Mouse (Mus musculus) c-Kit-negative CD71-positive TER-119-positive erythroid progenitor cells, embryonic 14.5 days (primary cell): ENCODE data around the gene Prim1.
"Not testable (repeated sequence)": the region's sequence is repeated elsewhere in the genome, so short reads cannot be mapped to it uniquely, and the experiment has no call there.

Source experiments
- DNase-seq: peaks from one replicate; pipeline ENCODE4 v3.0.0-alpha.2; 2013; ENCODE audit warnings: low read depth, low spot score

Gene Prim1

GRCm38 (mm10) chr10:128037921-128038320 is 23.0 kb downstream of the Prim1 start:
- DNase-seq, result no peak

- DNase-seq, result no peak
Measured at GRCm38 (mm10) chr10:128039167-128039566, 24.2 kb downstream of the Prim1 start.

GRCm38 (mm10) chr10:128039858-128040257 is 24.9 kb downstream of the Prim1 start:
- DNase-seq, result no peak

GRCm38 (mm10) chr10:128040293-128040692 is 25.3 kb downstream of the Prim1 start:
- DNase-seq, result no peak

DNA sequence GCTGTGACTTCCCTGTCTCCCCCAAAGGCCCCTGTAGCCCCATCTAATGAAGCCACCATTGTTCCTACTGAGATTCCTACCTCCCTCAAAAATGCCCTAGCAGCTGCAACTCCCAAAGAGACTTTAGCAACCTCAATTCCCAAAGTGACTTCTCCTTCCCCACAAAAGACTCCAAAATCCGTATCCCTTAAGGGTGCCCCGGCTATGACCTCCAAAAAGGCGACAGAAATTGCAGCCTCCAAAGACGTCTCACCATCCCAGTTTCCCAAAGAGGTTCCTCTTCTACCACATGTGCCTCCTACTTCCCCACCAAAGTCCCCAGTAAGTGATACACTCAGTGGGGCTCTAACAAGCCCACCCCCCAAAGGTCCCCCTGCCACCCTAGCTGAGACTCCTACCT is 26.7 kb downstream of the Prim1 start:
- DNase-seq, result no peak

GRCm38 (mm10) chr10:128042466-128042865 is 27.5 kb downstream of the Prim1 start:
- DNase-seq, result no peak

- DNase-seq, result no peak
Measured at GRCm38 (mm10) chr10:128043041-128043835, 28.3 kb downstream of the Prim1 start.

GRCm38 (mm10) chr10:128048157-128048556 is 33.2 kb downstream of the Prim1 start:
- DNase-seq, result no peak

- DNase-seq, result no peak
Measured at GRCm38 (mm10) chr10:128049741-128050140, 34.8 kb downstream of the Prim1 start.

- no peak for DNase-seq
Measured at GRCm38 (mm10) chr10:128050355-128050754, 35.4 kb downstream of the Prim1 start.

DNA sequence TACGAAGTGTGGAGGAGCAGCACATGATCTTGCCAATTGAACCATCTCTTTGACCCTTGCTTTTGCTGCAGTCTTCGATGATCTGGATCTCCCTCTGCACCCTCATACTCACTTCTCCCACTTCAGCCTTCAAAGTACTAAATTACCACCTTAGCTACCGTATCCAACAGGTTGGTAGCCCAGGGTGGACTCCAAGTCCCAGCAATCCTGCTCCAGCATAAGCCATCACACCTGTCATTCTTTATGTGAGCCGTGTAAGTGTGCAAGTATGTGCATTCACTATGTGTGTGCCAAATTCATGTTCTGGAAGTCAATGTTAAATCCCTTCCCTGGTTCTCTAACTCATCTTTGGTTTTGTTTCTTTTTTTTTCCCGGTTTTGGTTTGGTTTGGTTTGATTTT is 36.6 kb downstream of the Prim1 start:
- DNase-seq, result no peak

DNA sequence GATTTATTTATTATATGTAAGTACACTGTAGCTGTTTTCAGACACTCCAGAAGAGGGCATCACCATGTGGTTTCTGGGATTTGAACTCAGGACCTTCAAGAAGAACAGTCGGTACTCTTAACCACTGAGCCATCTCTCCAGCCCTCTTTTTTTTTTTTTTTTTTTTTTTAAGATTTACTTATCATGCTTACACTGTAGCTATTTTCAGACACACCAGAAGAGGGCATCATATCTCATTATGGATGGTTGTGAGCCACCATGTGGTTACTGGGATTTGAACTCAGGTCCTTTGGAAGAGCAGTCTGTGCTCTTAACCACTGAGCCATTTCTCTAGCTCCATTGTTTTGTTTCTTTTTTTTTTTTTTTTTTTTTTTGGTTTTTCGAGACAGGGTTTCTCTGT is 37.2 kb downstream of the Prim1 start:
- not testable (repeated sequence) for DNase-seq

DNA sequence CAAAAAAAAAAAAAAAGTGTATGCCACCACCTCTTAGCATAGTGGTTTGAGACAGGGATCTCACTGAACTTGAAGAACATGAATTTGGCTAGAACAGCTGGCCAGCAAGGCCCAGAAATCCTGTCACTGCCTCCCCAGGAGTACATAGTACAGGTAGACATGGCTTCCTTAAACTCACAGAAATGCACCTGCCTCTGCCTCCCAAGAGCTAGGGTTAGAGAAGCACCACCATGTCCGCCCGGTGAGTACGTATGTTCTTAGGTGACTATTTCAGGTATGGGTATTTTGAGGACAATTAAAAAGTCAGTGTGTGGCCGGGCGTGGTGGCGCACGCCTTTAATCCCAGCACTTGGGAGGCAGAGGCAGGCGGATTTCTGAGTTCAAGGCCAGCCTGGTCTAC is 38.0 kb downstream of the Prim1 start:
- DNase-seq, result no peak

DNA sequence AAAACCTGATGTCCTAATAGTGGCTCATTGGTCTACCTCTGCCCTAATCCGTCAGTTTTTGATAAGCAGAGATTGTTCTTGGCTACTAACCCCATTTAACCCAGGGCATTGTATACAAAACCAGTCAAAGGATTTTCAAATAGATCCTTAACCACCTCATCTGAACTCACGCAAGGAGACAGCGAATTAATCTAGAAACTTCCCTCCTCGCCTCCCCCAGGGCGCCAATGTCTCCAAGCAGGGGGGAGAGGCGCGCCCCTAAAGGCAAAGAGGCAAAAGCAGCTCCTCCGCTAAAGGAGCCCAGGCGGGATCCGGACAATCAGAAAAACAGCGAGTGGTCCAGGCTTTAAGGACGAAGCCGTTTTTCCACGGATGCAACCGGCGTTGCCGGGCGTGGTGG is 43.2 kb downstream of the Prim1 start:
- no peak for DNase-seq

- DNase-seq, result peak; percentile 93
Measured at GRCm38 (mm10) chr10:128058601-128059151, 43.7 kb downstream of the Prim1 start, which contains the start of gene Ptges3. Gene Ptges3 (plus strand): TSS chr10:128058954.

DNA sequence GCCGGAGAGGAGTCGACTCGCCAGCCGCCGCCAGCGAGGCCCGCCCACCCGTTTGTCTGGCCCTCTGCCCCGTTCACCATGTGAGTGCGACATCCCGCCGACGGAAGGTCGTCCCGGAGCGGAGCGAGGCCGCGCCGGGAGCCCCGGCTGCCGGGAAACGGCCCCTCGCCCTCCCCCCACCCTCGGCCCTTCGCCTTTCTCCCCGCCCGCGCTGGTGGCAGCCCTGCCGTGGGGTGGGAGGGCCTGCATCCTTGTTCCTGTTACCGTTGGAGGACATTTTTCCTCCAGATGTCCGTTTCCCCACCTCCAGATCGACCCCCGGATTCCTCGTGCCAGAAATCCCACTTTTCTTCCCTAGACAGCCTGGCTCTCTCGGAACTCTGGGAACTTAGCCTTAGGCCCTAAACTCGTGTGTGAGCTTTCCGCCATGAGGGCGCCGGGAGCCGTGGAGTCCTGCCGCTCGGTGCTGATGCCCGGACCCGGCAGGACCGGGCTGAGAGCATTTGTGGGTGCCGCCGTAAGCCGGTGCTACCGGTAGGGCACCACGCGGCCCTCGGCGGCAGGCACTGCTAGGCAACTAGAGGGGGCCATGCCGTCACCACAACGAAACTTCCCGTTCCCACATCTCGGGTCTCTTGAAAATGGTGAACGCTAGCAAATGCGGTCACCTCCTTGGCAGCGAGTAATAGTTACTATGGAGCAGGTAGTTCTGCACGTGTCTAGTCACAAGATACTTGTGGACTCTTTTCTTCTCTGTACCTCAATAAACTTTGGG is 44.4 kb downstream of the Prim1 start:
- no peak for DNase-seq

DNA sequence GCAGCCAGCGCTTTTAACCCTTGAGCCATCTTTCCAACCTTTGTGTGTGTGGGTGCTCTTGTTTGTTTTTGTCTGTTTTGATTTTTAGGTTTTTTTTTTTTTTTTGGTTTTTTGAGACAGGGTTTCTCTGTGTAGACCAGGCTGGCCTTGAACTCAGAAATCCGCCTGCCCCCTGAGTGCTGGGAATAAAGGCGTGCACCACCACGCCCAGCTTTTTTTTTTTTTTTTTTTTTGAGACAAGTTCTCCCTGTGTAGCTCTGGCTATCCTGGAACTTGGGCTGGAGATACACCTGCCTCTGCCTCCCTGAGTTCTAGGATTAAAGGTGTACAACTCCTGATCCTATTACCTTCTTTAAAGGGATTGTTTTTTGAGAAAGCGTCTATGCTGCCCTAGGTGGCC is 46.1 kb downstream of the Prim1 start:
- no peak for DNase-seq

DNA sequence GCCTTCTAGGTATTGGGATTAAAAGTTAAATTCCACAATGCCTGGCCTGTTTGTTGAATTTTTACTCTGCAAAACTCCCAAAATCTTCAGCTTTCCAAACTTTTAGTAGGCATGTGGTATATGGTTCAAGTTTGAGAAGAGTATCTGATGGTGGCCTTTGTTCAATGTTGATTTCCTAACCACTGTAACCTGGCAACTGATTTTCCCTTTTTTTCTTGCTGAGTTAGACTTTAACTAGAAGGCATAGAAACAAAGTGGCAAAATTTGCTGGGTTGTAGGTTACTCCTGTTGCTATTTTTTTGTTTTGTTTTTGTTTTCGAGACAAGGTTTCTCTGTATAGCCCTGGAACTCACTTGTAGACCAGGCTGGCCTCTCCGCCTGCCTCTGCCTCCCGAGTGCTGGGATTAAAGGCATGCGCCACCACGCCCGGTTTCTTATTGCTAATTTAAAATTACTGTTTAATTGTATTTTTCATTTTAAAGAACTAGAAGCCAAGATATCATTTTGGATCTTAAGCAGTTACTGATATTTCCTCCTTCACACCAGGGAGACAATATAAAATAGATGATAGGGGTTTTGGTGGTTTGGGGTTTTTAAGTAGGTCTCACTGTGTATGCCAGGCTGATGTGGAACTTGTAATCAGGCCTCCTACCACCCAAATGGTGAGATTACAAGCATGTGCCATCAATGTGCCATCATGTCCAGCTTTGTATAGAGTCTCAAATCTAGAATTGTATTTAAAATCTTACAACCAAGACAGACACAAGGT is 47.4 kb downstream of the Prim1 start:
- no peak for DNase-seq

- no peak for DNase-seq
Measured at GRCm38 (mm10) chr10:128066072-128066471, 51.1 kb downstream of the Prim1 start.

DNA sequence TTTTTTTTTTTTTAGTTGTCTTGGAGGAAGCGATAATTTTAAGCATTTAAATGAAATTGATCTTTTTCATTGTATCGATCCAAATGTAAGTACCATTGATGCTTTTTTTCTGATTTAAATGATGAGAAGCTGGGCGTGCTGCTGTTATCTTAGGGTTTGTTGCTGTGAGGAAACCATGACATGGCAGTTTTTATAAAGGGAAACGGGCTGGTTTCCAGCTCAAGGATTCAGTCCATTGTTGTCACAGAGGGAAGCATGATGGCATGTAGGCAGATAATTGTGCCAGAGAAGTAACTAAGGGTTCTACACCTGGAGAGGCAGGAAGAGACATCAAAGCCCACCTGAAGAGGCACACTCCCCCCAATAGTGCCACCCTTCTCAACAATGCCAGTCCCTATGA is 54.2 kb downstream of the Prim1 start:
- no peak for DNase-seq

DNA sequence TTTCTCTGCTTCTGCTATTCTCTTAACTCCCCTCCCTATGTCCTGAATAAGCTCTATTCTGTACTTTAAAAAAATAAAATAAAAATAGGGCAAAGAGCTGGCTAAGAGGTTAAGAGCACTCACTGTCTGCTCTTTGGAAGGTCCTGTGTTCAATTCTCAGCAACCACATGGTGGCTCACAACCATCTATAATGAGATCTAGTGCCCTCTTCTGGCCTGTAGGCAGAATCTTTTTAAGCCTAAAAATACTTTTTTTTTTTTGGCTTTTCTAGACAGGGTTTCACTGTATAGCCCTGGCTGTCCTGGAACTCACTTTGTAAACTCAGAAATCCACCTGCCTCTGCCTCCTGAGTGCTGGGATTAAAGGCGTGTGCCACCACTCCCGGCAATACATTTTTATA is 55.5 kb downstream of the Prim1 start:
- DNase-seq, result not testable (repeated sequence)

GRCm38 (mm10) chr10:128078269-128078668 is 63.3 kb downstream of the Prim1 start:
- DNase-seq, result not testable (repeated sequence)
